Mouse (Mus musculus) heart, postnatal 0 days (tissue): Measurements from ENCODE around the gene Mipep.
A peak's percentile ranks its signal among the peaks of the same experiment; 100 is the strongest.

Source experiments
- CTCF ChIP-seq: IDR thresholded peaks from 2 replicates; pipeline ENCODE4 v1.5.1; 2016; ENCODE audit warnings: antibody characterized with exemption, control low read depth, low read depth
- EP300 ChIP-seq: IDR thresholded peaks from 2 replicates; pipeline ENCODE4 v1.6.1; 2016; ENCODE audit warnings: antibody characterized with exemption, low read depth

GRCm38 (mm10) chr14:60799762-60800728 lies 15.7 kb downstream of the Mipep start:
- TF ChIP-seq CTCF (peak; percentile 71), EP300 (no peak)
